Mouse (Mus musculus) naive thymus-derived CD4-positive, alpha-beta T cell, adult 2 months (primary cell): Measurements from ENCODE around the gene Exosc8.
"Not testable (repeated sequence)": the region's sequence is repeated elsewhere in the genome, so short reads cannot be mapped to it uniquely, and the experiment has no call there.

Experiments used
- DNase-seq: peaks from one replicate; pipeline ENCODE4 v3.0.0-alpha.2; 2011; ENCODE audit warnings: low read depth

Exosc8 gene

GRCm38 (mm10) chr3:54734411-54735246, 564 bp downstream of the Exosc8 start:
- peak; percentile 95 for DNase-seq

DNA sequence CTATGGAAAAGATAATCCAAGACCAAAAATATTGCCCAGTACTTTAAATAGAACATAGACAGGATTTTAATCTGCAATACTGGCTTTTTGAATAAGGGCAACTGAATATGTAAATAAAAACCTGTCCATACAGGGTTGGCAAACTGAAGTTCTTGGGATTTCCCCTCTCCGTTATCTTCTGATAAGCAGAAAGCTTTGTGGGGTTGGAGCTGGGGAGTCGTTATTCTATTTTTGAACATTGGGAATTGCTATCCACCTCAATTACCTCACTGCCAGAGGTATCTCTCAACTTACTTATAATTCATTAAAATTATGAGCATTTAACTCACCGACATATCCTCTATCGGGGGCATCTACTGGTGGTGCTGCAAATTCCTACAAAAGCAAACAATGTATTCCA, 2.8 kb downstream of the Exosc8 start:
- no peak for DNase-seq

DNA sequence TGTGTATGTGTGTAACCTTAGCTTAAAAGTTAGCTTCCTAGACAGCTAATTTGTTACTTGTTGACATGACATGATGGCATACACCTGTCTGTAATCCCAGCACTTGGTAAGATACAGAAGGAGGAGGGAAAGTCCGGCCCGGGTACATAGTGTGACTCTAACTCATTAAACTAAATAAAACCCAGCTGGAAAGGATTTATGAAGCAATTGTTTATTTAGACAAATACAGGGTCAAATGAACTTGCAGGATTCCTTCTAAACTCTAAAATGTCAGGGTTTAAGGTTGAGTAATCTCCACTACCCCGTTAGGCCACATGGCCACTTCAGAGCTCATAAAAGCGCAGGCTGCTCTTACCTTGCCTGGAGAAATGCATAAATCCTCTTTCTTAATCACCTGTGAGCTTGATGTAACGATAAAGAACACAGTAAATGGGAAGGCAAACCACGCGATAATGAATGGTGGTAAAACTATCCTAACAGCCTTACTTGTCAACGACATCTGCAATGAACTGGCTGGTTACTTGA, 3.5 kb downstream of the Exosc8 start:
- DNase-seq: no peak

DNA sequence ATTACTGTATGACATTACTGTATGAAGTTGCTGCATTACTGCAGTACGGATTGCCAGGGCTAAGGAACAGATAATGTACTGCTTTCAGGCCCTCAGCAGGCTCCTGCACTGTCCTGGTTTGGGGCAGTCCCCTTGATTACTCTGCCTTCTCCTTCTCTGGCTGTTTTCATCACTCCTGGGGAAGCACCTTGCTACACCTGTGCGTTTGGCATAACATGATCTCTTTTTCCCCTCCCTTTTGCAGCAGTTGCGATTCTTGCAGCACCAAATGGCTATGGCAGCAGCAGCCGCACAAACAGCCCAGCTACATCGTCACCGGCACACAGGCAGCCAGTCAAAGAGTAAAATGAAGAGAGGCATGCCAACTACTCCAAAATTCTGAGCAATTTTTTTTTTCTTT, 7.1 kb downstream of the Exosc8 start:
- no peak for DNase-seq

GRCm38 (mm10) chr3:54727588-54727987, 7.6 kb downstream of the Exosc8 start:
- DNase-seq: no peak

- no peak for DNase-seq
Measured at GRCm38 (mm10) chr3:54725344-54725743, 9.8 kb downstream of the Exosc8 start.

DNA sequence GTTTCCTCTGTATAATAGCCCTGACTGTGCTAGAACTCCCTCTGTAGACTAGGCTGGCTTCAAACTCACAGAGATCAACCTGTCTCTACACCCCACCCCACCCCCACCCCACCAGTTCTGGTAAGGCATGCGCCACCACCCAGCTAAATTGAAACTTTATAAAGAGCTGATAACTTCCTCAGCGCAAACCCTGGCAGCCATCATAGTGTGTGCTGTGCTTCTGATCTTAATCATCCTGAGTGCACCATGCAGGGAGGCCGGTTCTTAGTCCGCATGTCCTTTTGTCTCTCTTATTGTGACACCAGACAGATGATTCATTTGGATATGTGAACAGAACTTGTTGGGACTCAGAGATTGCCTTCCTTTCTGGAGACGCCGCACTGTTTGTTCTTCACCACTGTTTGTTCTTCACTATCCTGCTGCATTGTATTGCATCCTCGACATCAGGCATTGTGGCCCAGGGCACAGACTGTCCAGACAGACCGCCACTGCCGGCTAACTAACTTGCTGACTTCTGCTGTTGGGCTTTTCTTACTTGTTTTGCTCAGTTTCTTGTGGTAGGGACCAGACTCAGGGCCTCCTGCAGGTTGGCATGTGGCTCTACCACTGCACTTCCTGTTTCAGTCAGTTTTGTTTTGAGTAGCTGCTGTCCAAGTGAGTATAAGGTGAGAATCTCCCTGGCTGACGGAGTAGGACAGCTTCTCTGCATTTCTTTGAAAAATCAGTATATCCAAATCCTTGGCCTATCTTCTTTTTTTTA, 11.3 kb downstream of the Exosc8 start:
- DNase-seq: peak; percentile 75

GRCm38 (mm10) chr3:54718947-54719346, 16.2 kb downstream of the Exosc8 start:
- no peak for DNase-seq

DNA sequence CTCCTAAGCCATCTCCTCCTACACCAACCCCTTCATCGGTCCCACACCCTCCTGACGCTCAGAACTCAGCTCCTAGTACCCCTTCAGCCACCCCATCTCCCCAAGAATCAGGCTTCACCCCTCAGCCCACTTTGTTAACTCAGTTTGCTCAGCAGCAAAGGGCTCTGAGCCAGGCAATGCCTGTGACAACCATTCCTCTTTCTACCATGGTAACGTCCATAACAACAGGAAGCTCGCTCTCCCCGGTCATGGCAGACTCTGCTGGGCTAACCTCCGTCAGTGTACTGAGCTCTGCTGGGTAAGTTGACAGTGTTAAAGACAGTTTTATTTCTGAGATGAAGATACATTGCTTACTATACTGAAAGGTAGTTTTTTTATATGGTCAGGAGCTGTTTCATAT, 17.8 kb downstream of the Exosc8 start:
- no peak for DNase-seq

DNA sequence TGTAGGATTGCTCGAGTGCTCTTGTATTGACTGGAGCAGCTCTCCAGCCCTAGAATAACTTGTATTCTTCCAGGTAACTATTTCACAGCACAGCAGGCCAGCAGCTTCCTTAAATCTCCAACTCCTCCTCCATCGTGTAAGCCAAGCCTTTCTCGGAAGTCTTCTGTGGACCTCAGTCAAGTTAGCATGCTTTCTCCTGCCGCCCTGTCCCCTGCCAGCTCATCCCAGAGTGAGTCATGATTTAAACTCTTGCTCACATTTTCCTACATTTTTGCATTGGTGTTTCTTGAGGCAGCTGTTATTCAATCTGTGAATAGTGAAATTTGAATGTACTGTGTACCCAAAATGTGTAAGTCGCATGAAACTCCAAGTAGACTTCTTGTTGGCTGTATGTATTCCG, 19.7 kb downstream of the Exosc8 start:
- no peak for DNase-seq

- DNase-seq: no peak
Measured at GRCm38 (mm10) chr3:54714253-54714652, 20.9 kb downstream of the Exosc8 start, which contains the start of gene Gm21958. TSS of gene Gm21958 (minus strand) at chr3:54714353.

DNA sequence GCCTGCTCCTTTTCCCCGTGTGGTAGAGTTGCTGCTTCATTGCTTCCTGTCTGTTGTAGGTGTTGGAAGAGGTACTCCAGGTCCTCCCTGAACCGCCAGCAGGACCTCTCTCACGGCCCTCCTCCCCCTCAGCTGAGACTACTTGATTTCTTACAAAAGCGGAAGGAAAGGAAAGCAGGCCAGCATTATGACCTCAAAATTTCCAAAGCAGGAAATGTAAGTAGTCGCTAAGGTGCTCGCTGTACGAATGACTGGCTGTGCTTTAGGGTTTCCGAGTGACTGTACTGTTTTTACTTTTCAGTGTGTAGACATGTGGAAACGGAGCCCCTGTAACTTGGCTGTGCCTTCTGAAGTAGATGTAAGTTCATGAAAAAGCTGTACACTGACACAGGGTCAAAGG, 26.2 kb downstream of the Exosc8 start:
- peak; percentile 55 for DNase-seq

DNA sequence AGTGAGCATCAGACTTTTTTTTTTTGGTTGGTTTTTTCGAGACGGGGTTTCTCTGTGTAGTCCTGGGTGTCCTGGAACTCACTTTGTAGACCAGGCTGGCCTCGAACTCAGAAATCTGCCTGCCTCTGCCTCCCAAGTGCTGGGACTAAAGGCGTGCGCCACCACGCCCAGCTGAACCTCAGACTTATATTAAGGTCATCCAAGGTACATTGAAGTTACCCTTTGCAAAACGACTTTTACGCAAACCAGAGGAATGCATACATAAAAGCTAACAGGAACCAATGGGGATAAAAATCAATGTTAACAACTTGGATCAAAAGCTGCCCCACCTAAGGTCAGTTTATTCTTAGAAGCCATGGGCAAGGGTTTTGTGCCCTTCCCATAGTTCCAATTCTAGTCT, 31.1 kb downstream of the Exosc8 start:
- not testable (repeated sequence) for DNase-seq

DNA sequence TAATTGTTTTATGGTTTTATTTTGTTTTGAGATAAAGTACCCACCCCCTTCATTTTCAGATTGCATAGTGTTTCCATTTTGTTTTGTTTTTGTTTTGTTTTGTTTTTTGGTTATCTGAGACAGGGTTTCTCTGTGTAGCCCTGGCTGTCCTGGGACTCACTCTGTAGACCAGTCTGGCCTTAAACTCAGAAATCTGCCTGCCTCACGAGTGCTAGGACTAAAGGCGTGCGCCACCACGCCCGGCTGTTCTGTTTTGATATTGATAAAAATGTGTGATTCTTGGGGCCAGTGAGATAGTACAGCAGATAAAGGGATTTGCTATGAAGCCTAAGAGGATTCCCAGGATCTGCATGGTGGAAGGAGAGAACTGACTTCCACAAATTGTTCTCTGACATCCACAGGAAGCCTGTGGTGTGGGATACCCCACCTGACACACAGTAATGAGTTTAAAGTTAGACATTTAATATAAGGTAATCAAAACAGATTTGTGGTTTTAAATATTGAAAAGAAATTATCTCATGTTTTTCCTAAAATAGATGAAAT, 35.4 kb downstream of the Exosc8 start:
- no peak for DNase-seq

DNA sequence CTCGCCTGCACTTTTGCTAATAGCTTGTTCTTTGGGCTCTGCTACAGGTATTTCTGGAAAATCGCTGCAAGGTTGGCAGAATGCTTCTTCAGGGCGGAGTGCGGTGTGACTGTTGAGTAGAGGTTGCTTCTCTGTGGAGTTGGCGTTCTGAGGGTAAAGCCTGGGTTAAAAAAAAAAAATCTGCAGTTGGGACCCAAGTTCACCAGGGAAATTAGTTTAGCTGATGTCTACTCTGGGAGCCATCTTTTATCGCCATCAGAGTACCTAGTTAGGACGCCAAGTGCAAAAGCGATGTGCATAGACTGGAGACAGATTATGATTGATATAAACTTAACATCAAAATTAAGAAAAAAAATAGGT, 42.2 kb downstream of the Exosc8 start:
- DNase-seq: no peak

DNA sequence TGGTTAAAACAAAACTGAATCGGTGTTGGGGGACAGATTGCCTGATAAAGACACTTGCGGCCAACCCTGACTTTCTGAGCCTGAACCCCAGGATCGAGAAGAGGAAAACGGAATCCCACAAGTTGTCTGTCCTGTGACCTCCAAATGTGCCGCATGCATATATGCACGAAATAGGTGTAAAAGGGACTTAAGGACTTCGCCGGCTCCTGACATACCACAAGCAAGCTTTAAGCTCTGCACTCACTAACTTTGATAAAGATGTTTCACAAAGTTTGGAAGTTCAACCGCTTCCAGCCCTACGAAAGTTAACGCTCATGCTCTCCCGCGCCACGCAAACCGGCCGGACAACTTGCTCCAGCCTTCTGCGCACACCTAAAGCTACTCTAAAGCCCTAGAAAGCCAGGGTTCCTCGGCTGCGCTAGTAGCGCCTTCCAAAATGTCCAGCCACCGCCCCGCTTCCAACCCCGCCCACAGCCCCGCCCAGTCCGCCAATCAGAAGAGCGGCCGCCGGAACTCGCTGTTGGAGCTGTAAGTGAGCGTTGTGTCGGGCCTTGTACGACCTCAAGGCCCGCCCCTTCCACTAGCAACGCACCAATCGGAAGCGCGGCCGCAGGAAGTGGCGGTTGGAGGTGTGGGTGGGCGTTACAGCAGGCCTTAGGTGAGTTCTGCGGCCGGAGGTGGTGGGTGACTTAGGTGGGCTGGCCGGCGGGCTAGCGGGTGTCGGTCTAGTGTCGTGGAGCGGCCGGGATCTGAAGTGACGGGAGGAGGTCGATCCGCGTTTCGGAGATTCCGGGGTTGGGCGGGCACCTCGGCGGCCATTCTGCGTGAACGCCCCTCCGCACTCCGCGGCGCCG, 42.8 kb downstream of the Exosc8 start, which contains the start of gene Supt20:
Gene Supt20 (plus strand): TSS at position 606 of the 854 bp plus-strand sequence.
- peak; percentile 95 for DNase-seq

- peak; percentile 49 for DNase-seq
Measured at GRCm38 (mm10) chr3:54689091-54689490, 46.1 kb downstream of the Exosc8 start.

DNA sequence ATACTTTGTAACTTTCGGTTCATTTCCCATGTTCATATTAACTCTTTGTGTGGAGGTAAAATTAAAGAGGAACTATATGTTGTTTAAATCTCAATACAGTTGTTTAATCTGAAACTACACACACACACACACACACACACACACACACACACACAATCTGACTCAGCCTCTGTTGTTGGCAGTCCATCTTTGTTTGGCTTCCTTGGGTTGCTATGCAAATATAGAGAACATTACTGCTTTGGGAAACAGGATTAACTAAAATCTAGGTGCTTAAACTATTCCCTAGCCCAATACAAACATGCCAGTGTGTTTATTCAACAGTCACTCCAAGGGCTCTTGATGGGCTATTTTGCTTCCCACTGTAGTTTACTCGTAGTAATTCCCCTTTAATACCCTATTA, 47.9 kb downstream of the Exosc8 start:
- DNase-seq: no peak

GRCm38 (mm10) chr3:54685202-54685601, 50.0 kb downstream of the Exosc8 start:
- DNase-seq: no peak

- no peak for DNase-seq
Measured at GRCm38 (mm10) chr3:54681310-54682204, 53.6 kb downstream of the Exosc8 start.
